ENCODE assay signal across 8 mouse cellular contexts in genomic region chr19:21563789-21564460, GRCm38 (mm10).
DNase-seq lines count a peak whose midpoint lies in the region; ATAC-seq lines count a peak whose summit lies in the region.

No protein-coding gene starts in this region.

- no peak overlapping the region for H3K4me3 ChIP-seq in heart, embryonic 16.5 days (ENCODE audit: low read length)
- H3K4me3 ChIP-seq in neural tube, embryonic 15.5 days (replicated peaks): no peak overlapping the region

- WGBS in heart, embryonic 16.5 days: 27% methylated on average over 11 of the region's 11 CpGs
- WGBS in neural tube, embryonic 15.5 days: 27% methylated on average over 11 of the region's 11 CpGs

- no peak overlapping the region for H3K27ac ChIP-seq in heart, embryonic 16.5 days (ENCODE audit: low read length)
- H3K27ac ChIP-seq in neural tube, embryonic 15.5 days (replicated peaks): no peak overlapping the region

- H3K4me1 ChIP-seq in heart, embryonic 16.5 days (ENCODE audit: control insufficient read depth, insufficient read depth, low read length): no peaks in the 10 kb centered on the region
- no peaks in the 10 kb centered on the region for H3K4me1 ChIP-seq in neural tube, embryonic 15.5 days

- no peaks in the 10 kb centered on the region for H3K9me3 ChIP-seq in heart, embryonic 16.5 days (replicated peaks; ENCODE audit: control insufficient read depth, low read length)
- no peaks in the 10 kb centered on the region for H3K9me3 ChIP-seq in neural tube, embryonic 15.5 days (replicated peaks)

- H3K27me3 ChIP-seq in heart, embryonic 16.5 days (ENCODE audit: control insufficient read depth, insufficient read depth, low read length): no peaks in the 10 kb centered on the region
- no peaks in the 10 kb centered on the region for H3K27me3 ChIP-seq in neural tube, embryonic 15.5 days (replicated peaks)

- 0 out of 2 replicates have a peak overlapping the region, but pooled peaks have one; percentile 7 for H3K4me2 ChIP-seq in heart, embryonic 16.5 days (ENCODE audit: low read depth, low read length)
- no peak overlapping the region for H3K4me2 ChIP-seq in neural tube, embryonic 15.5 days

- peak overlapping the region; percentile 38; the same call in 1 of the 2 replicates for H3K9ac ChIP-seq in heart, embryonic 16.5 days (ENCODE audit: low read length)
- no peak overlapping the region for H3K9ac ChIP-seq in neural tube, embryonic 15.5 days (replicated peaks)

- H3K36me3 ChIP-seq in heart, embryonic 16.5 days (ENCODE audit: control insufficient read depth, insufficient read depth): no peaks in the 10 kb centered on the region
- no peaks in the 10 kb centered on the region for H3K36me3 ChIP-seq in neural tube, embryonic 15.5 days

- peak; percentile 91 for DNase-seq in brain, adult 2 months (ENCODE audit: low read depth, low spot score)
- DNase-seq in kidney, postnatal 14 days: peak; percentile 79
- DNase-seq in lung, adult 18-20 months: peak; percentile 73 to 75
- peak; percentile 84 for DNase-seq in testis, postnatal 10 days (ENCODE audit: low spot score)

- ATAC-seq in CD4-positive, CD25-positive, alpha-beta regulatory T cell, adult 4 months: peak; percentile 92
- ATAC-seq in erythroid progenitor cell, adult 5-6 weeks (replicated peaks; ENCODE audit: low FRiP score, poor library complexity, severe bottlenecking): peak; percentile 63
- peak; percentile 32; the same call in 1 of the 2 replicates for ATAC-seq in heart, embryonic 16.5 days (replicated peaks; ENCODE audit: extremely low read depth, insufficient read depth, low FRiP score)
- peak; percentile 85 for ATAC-seq in neural tube, embryonic 15.5 days (ENCODE audit: low FRiP score)

Comparison
In these comparisons a context has a peak if more than half of its experiments do, and no peak if none do; other contexts are left out.
1. ATAC-seq: peak in every context shown above with its lines; median percentile 92 in CD4-positive, CD25-positive, alpha-beta regulatory T cell, adult 4 months; 85 in neural tube, embryonic 15.5 days; 63 in erythroid progenitor cell, adult 5-6 weeks; 32 in heart, embryonic 16.5 days.